Mouse (Mus musculus): ENCODE data around the gene Atxn7l1. TPM values are rescaled to one million over a fixed set of nuclear protein-coding genes. Genes with fewer than 3 reads are reported as not detected.
"Not testable (repeated sequence)": the region's sequence is repeated elsewhere in the genome, so short reads cannot be mapped to it uniquely, and the experiment has no call there.

Atxn7l1 gene
- polyA plus RNA-seq, 1 experiment from 2014 or later = 21.3 TPM

DNA sequence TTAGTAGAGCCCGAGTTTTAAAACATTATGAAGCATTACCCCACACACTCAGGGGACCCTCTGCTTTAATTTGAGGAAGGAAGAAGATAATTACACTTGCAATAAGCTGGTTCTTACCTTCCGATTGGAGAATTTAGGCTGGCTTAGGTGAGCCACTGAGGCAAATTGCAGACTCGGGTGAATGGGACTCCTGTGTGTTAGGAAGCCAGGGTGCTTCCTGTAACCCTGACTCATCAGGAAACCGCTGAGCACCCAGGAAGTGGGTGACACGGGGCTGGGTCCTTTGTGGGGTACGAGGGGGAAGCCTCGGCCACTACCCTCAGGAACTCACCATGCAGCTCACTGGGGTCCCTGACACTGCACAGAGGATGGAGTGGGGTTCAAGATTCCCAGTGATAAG lies 12.9 kb downstream of the Atxn7l1 start:
- 0 out of 2 replicates have a peak, but pooled peaks cover 3% of the 10 kb centered on the region for H3K4me1 ChIP-seq (ENCODE audit: control insufficient read depth, insufficient read depth, low read length)
- H3K4me3 ChIP-seq (ENCODE audit: low read depth, low read length) = no peak overlapping the region
- H3K9me3 ChIP-seq (ENCODE audit: control insufficient read depth, low read length) = no peaks in the 10 kb centered on the region
- no peak overlapping the region for H3K4me2 ChIP-seq (ENCODE audit: low read depth)
- no peaks in the 10 kb centered on the region for H3K36me3 ChIP-seq (ENCODE audit: control insufficient read depth, insufficient read depth, low read length)
- ATAC-seq (ENCODE audit: insufficient read depth, low FRiP score, low TSS enrichment) = no peak
- H3K27ac ChIP-seq (ENCODE audit: low read depth, low read length) = no peak overlapping the region
- 85% methylated on average over 7 of the region's 7 CpGs for WGBS
- no peak overlapping the region for H3K9ac ChIP-seq (ENCODE audit: low read length)
- H3K27me3 ChIP-seq (ENCODE audit: control insufficient read depth, insufficient read depth, low read length) = no peaks in the 10 kb centered on the region
- DNase-seq (ENCODE audit: low spot score) = no peak

DNA sequence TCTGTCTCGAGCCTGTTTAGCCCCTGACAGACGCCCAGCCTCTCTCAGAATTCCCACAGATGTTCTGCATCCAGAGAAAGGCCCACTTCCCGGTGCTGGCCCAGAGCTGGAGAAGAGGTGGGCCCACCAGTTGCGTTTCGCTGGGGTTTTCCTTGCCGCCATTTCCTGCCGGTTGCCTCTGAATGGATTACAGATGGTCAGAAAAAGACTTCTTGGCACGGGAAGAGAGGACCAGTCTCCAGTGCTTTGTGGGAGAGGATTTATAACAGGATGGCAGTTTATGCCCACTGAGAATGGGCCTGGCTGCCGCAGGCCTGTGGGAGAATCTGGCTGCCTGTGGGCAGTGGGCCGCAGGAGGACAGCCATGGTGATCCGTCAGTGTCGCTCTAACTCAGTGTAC lies 15.0 kb downstream of the Atxn7l1 start:
- Histone ChIP-seq H3K4me1 (ENCODE audit: control insufficient read depth, insufficient read depth, low read length) (0 out of 2 replicates have a peak, but pooled peaks cover 3% of the 10 kb centered on the region), H3K4me2 (ENCODE audit: low read depth) (no peak overlapping the region), H3K9me3 (ENCODE audit: control insufficient read depth, low read length) (no peaks in the 10 kb centered on the region), H3K27me3 (ENCODE audit: control insufficient read depth, insufficient read depth, low read length) (no peaks in the 10 kb centered on the region), H3K27ac (ENCODE audit: low read depth, low read length) (peak overlapping the region; percentile 63; the same call in 1 of the 2 replicates), H3K4me3 (ENCODE audit: low read depth, low read length) (no peak overlapping the region), H3K36me3 (ENCODE audit: control insufficient read depth, insufficient read depth, low read length) (no peaks in the 10 kb centered on the region), H3K9ac (ENCODE audit: low read length) (0 out of 2 replicates have a peak overlapping the region, but pooled peaks have one; percentile 11)
- peak; percentile 54; the same call in 1 of the 2 replicates for ATAC-seq (ENCODE audit: insufficient read depth, low FRiP score, low TSS enrichment)
- peak; percentile 52 for DNase-seq (ENCODE audit: low spot score)
- WGBS = 15% methylated on average over 12 of the region's 12 CpGs

DNA sequence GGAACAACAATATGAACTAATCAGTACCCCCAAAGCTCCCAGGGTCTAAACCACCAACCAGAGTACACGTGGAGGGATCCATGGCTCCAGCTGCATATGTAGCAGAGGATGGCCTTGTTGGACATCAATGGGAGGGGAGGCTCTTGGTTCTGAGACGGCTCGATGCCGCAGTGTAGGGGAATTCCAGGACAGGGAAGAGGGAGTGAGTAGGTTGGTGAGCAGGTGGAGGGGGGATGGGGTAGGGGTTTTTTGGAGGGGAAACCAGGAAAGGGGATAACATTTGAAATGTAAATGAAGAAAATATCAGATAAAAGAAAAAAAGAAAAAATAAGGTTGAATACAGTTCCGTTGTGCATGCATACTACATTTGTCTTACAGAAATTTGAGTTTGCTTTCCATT lies 16.5 kb downstream of the Atxn7l1 start:
- ATAC-seq (ENCODE audit: insufficient read depth, low FRiP score, low TSS enrichment); H3K4me2 ChIP-seq (ENCODE audit: low read depth); H3K27ac ChIP-seq (ENCODE audit: low read depth, low read length); H3K36me3 ChIP-seq (ENCODE audit: control insufficient read depth, insufficient read depth, low read length); H3K4me3 ChIP-seq (ENCODE audit: low read depth, low read length); DNase-seq (ENCODE audit: low spot score); H3K9me3 ChIP-seq (ENCODE audit: control insufficient read depth, low read length); H3K4me1 ChIP-seq (ENCODE audit: control insufficient read depth, insufficient read depth, low read length); H3K9ac ChIP-seq (ENCODE audit: low read length); H3K27me3 ChIP-seq (ENCODE audit: control insufficient read depth, insufficient read depth, low read length): not testable (repeated sequence)
- 97% methylated on average over 5 of the region's 5 CpGs for WGBS

DNA sequence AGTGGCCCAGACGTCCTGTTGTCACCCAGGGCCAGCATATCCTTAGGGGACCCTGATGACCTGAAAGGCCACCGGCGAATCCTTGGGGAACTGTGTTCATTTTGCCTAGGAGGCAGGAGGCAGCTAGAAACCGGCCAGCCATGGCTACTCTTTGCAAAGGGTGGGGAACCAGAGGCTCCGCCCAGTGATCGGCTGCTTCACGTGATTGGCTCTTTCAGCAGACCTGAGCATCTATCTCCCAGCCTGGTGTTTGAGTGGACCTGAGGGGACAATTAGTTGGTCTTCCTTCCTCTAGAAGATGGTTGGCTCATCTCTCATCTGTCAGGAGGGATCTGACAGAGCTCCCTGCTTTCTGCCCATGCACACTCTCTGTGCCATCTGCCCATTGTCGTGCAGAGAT lies 19.2 kb downstream of the Atxn7l1 start:
- Histone ChIP-seq H3K9ac (ENCODE audit: low read length) (no peak overlapping the region), H3K4me1 (ENCODE audit: control insufficient read depth, insufficient read depth, low read length) (0 out of 2 replicates have a peak, but pooled peaks cover 3% of the 10 kb centered on the region), H3K27ac (ENCODE audit: low read depth, low read length) (no peak overlapping the region), H3K9me3 (ENCODE audit: control insufficient read depth, low read length) (no peaks in the 10 kb centered on the region), H3K4me2 (ENCODE audit: low read depth) (no peak overlapping the region), H3K27me3 (ENCODE audit: control insufficient read depth, insufficient read depth, low read length) (no peaks in the 10 kb centered on the region), H3K4me3 (ENCODE audit: low read depth, low read length) (no peak overlapping the region), H3K36me3 (ENCODE audit: control insufficient read depth, insufficient read depth, low read length) (no peaks in the 10 kb centered on the region)
- no peak for DNase-seq (ENCODE audit: low spot score)
- ATAC-seq (ENCODE audit: insufficient read depth, low FRiP score, low TSS enrichment) = no peak
- WGBS = 63% methylated on average over 8 of the region's 8 CpGs

DNA sequence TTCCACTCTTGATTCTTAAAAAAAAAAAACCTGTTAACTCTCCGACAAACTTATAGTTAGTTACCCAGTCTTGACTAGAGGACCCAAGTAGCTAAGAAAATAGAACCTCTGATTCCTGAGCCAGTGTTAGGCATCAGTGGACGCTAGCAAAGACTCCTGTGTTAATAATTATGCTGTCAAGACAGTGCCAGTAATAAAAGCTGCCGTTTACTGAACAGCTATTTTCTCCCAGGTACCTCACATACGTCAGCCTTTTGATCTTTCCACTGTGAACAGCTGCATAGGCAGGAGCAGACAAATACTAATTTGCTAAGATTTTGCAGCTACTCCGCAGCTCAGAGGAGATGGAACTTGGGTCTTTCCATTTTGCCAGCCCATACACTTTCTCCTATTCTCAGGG lies 20.1 kb downstream of the Atxn7l1 start:
- H3K4me2 ChIP-seq (ENCODE audit: low read depth) = no peak overlapping the region
- ATAC-seq (ENCODE audit: insufficient read depth, low FRiP score, low TSS enrichment) (no peak), DNase-seq (ENCODE audit: low spot score) (no peak)
- H3K27me3 ChIP-seq (ENCODE audit: control insufficient read depth, insufficient read depth, low read length) = no peaks in the 10 kb centered on the region
- no peak overlapping the region for H3K27ac ChIP-seq (ENCODE audit: low read depth, low read length)
- H3K9me3 ChIP-seq (ENCODE audit: control insufficient read depth, low read length) = no peaks in the 10 kb centered on the region
- WGBS = 79% methylated on average over 5 of the region's 5 CpGs
- 0 out of 2 replicates have a peak, but pooled peaks cover 3% of the 10 kb centered on the region for H3K4me1 ChIP-seq (ENCODE audit: control insufficient read depth, insufficient read depth, low read length)
- no peak overlapping the region for H3K9ac ChIP-seq (ENCODE audit: low read length)
- no peak overlapping the region for H3K4me3 ChIP-seq (ENCODE audit: low read depth, low read length)
- no peaks in the 10 kb centered on the region for H3K36me3 ChIP-seq (ENCODE audit: control insufficient read depth, insufficient read depth, low read length)

DNA sequence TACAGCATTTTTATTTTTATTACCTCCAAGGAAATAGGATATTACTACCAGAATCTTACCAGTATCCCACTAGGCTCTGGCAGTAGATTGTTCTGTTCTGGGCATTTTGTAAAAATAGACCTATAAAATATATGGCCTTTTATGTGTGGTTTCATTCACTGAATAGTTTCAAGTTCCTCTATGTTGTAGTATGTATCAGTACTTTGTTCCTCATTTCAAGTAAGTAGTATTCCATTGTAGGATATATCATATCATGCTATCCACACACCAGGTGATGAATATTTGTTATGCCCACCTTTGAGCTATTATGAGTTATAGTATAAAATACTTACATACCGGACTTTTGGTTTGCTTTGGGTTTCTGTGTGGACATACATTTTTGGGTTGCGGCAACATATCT lies 21.0 kb downstream of the Atxn7l1 start:
- H3K9me3 ChIP-seq (ENCODE audit: control insufficient read depth, low read length) = no peaks in the 10 kb centered on the region
- 89% methylated on average over 2 of the region's 2 CpGs for WGBS
- H3K4me2 ChIP-seq (ENCODE audit: low read depth) = no peak overlapping the region
- ATAC-seq (ENCODE audit: insufficient read depth, low FRiP score, low TSS enrichment) (no peak), DNase-seq (ENCODE audit: low spot score) (no peak)
- no peaks in the 10 kb centered on the region for H3K27me3 ChIP-seq (ENCODE audit: control insufficient read depth, insufficient read depth, low read length)
- H3K4me3 ChIP-seq (ENCODE audit: low read depth, low read length) = no peak overlapping the region
- no peak overlapping the region for H3K9ac ChIP-seq (ENCODE audit: low read length)
- H3K27ac ChIP-seq (ENCODE audit: low read depth, low read length) = no peak overlapping the region
- no peaks in the 10 kb centered on the region for H3K36me3 ChIP-seq (ENCODE audit: control insufficient read depth, insufficient read depth, low read length)
- no peaks in the 10 kb centered on the region for H3K4me1 ChIP-seq (ENCODE audit: control insufficient read depth, insufficient read depth, low read length)

DNA sequence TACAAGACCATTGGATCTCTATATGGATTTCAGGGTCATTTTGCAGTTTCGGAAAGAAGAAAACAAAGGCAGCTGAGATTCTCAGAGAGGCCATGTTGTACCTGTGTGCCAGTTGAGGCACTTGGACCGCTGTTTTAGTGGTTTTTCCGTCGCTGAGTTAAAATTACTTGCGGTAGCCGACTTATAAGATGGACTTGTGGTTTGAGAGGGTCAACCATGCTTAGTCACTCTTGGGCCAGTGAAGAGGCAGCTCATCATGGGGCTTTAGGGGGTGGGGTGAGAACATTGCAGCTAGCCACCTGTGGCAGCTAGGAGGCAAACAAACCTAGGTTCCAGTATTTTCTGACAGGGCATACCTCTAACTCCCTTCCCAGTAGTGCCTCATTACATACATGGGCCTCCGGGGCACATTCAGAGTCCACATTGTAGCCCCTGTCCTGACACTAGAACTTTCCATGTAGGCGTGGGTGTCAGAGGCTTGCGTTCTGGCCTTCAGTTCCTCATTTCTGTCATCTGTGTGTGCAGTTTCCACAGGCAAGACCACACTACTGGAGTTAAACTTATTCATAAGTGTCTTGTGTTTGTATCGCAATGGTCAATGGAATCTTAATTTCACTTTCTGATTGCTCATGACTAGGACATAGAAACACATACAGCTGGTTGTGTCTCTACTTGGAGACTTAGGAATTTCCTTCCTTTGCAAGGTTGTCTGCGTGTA lies 22.4 kb downstream of the Atxn7l1 start:
- Histone ChIP-seq H3K4me2 (ENCODE audit: low read depth) (no peak overlapping the region), H3K36me3 (ENCODE audit: control insufficient read depth, insufficient read depth, low read length) (no peaks in the 10 kb centered on the region), H3K27me3 (ENCODE audit: control insufficient read depth, insufficient read depth, low read length) (no peaks in the 10 kb centered on the region), H3K4me3 (ENCODE audit: low read depth, low read length) (no peak overlapping the region), H3K9me3 (ENCODE audit: control insufficient read depth, low read length) (no peaks in the 10 kb centered on the region), H3K9ac (ENCODE audit: low read length) (no peak overlapping the region), H3K4me1 (ENCODE audit: control insufficient read depth, insufficient read depth, low read length) (peaks cover 4% of the 10 kb centered on the region), H3K27ac (ENCODE audit: low read depth, low read length) (no peak overlapping the region)
- no peak for DNase-seq (ENCODE audit: low spot score)
- ATAC-seq (ENCODE audit: insufficient read depth, low FRiP score, low TSS enrichment) = no peak
- 90% methylated on average over 11 of the region's 11 CpGs for WGBS

DNA sequence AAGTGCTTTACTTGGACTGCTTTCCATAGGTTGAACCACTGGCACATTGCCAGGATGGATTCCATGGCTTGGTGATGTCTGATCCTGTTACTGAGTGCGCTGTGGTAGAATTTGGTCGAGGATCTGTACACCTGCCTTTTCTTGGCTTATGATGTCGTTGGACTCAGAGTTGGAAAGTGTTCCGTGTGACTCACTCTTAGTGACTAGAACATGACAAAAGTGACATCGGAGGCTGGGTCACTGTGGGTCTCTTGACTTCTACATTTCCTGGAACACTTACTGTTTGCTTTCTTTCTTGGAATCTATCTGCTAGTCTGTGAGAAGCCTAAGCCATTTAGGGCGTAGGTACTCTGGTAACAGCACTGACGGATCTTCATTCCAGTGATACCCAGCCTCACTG lies 23.3 kb downstream of the Atxn7l1 start:
- Histone ChIP-seq H3K4me1 (ENCODE audit: control insufficient read depth, insufficient read depth, low read length) (peaks cover 12% of the 10 kb centered on the region), H3K9ac (ENCODE audit: low read length) (no peak overlapping the region), H3K4me2 (ENCODE audit: low read depth) (no peak overlapping the region), H3K27me3 (ENCODE audit: control insufficient read depth, insufficient read depth, low read length) (no peaks in the 10 kb centered on the region), H3K9me3 (ENCODE audit: control insufficient read depth, low read length) (no peaks in the 10 kb centered on the region), H3K27ac (ENCODE audit: low read depth, low read length) (no peak overlapping the region), H3K36me3 (ENCODE audit: control insufficient read depth, insufficient read depth, low read length) (no peaks in the 10 kb centered on the region), H3K4me3 (ENCODE audit: low read depth, low read length) (no peak overlapping the region)
- no peak for ATAC-seq (ENCODE audit: insufficient read depth, low FRiP score, low TSS enrichment)
- no peak for DNase-seq (ENCODE audit: low spot score)
- 93% methylated on average over 7 of the region's 7 CpGs for WGBS

DNA sequence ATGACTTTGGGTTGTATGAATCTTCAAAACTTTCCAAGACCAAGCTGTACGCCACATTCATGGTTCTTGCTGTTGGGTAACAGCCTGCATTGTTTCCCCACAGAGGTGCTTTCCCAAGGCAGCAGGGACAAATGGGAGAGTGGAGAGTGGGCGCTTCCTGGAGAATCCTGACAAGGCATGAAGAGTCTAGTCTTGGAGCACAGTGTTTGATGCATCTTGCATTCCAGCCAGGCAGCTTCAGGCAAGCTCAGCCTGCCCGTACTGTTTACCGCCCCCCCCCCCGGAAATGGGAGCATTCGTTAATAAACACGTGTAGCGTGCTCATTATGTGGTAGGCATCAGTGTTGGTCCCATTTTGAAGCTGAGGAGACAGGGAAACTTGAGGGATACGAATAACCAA lies 25.4 kb downstream of the Atxn7l1 start:
- H3K36me3 ChIP-seq (ENCODE audit: control insufficient read depth, insufficient read depth, low read length) = no peaks in the 10 kb centered on the region
- H3K4me3 ChIP-seq (ENCODE audit: low read depth, low read length) = no peak overlapping the region
- H3K9me3 ChIP-seq (ENCODE audit: control insufficient read depth, low read length) = no peaks in the 10 kb centered on the region
- ATAC-seq (ENCODE audit: insufficient read depth, low FRiP score, low TSS enrichment) (no peak), DNase-seq (ENCODE audit: low spot score) (no peak)
- no peak overlapping the region for H3K27ac ChIP-seq (ENCODE audit: low read depth, low read length)
- peaks cover 19% of the 10 kb centered on the region for H3K4me1 ChIP-seq (ENCODE audit: control insufficient read depth, insufficient read depth, low read length)
- H3K9ac ChIP-seq (ENCODE audit: low read length) = no peak overlapping the region
- 88% methylated on average over 9 of the region's 9 CpGs for WGBS
- no peak overlapping the region for H3K4me2 ChIP-seq (ENCODE audit: low read depth)
- no peaks in the 10 kb centered on the region for H3K27me3 ChIP-seq (ENCODE audit: control insufficient read depth, insufficient read depth, low read length)

Measured in neural tube, embryonic 11.5 days (tissue).